Mouse (Mus musculus) bone marrow macrophage, adult 2 months (primary cell): ENCODE measurements around the gene Xntrpc. TPM values are rescaled to one million over a fixed set of nuclear protein-coding genes. Genes with fewer than 3 reads are reported as not detected.
"Not testable (repeated sequence)": the region's sequence is repeated elsewhere in the genome, so short reads cannot be mapped to it uniquely, and the experiment has no call there.

Source experiments
- H3K27ac ChIP-seq: 2 replicates; pipeline ENCODE4 v1.5.1; 2012; ENCODE audit warnings: low read depth, low read length; ENCODE audit not compliant: insufficient read depth
- H3K4me1 ChIP-seq: 2 replicates; pipeline ENCODE4 v1.6.1; 2012; ENCODE audit warnings: low read length; ENCODE audit not compliant: control insufficient read depth, insufficient read depth
- H3K4me3 ChIP-seq: 2 replicates; pipeline ENCODE4 v1.5.1; 2012; ENCODE audit warnings: mild to moderate bottlenecking, low read length, moderate library complexity; ENCODE audit not compliant: insufficient read depth
- CTCF ChIP-seq: IDR thresholded peaks from 2 replicates; pipeline ENCODE4 v1.5.1; 2012; ENCODE audit warnings: low read depth, mild to moderate bottlenecking, low read length, moderate library complexity
- POLR2A ChIP-seq: IDR thresholded peaks from 2 replicates; pipeline ENCODE4 v1.6.1; 2012; ENCODE audit warnings: mild to moderate bottlenecking, low read depth, low read length, borderline replicate concordance
- polyA plus RNA-seq: library from polyadenylated mRNA; stranded (reverse); fragments of >200 nt; gene quantifications from 2 replicates; pipeline ENCODE4 v1.2.4, GENCODE M21; 2012; ENCODE audit not compliant: missing spikeins, insufficient read depth, insufficient read length

Xntrpc gene
- polyA plus RNA-seq, 1 experiment, result 0.23 TPM

DNA sequence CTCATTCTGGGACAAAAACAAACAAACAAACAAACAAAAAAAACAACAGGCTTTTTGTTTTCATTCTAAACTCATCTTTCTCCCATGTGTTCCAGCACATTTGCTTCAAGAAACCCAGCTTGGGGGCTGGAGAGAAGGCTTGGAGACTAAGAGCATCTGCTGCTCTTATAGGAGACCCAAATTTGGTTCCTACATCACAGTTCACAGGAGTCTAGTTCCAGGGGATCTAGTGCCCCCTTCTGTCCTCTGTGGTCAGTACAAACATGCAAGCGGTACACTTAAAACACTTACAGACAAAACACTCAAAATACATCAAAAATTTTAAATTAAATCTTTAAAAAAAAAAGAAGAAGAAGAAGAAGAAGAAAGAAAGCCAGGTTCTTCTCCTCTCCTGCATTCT lies 30.6 kb upstream of the Xntrpc start:
- Histone ChIP-seq H3K4me1 (peaks cover 27% of the 10 kb centered on the region), H3K27ac (no peak overlapping the region), H3K4me3 (no peak overlapping the region)
- TF ChIP-seq POLR2A, result no peak
- TF ChIP-seq CTCF, result no peak

DNA sequence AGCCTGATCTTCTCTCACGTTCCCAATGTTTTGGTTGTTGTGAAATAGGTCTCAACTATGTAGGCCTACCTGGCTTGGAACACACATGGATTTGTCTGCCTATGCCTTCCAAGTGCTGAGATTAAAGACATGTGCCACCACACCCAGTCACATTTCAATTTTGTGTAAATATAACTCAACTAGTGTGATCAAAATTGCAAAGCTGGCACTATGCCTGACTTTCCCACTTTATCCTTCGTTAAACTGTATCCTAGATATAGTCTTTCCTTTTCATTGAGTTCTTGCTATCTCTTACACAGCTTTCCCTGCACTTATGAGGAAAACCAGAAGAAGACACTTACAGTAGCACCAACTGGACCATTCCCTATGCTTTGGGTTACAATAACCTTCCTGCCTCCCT lies 30.0 kb upstream of the Xntrpc start:
- no peak overlapping the region for H3K27ac ChIP-seq
- no peak for TF ChIP-seq CTCF
- no peak overlapping the region for H3K4me3 ChIP-seq
- H3K4me1 ChIP-seq, result peaks cover 24% of the 10 kb centered on the region

DNA sequence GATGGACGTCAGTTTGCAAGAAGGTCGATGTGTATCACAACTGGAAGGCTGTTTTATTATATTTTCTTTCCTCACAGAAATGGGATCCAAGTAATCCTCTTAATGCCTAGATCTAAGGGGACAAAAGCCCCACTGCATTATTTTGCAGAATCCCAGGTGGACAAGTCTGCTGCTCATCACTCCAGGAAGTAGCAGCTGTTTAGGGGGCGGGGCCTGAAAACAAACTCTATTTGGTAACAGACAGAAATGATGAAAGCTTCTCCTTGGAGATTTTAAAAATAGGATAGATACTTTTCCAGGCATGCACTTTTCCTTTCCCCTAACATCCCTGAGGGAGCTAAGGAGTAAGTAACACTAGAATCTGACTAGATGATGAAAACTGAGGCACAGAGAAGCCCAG lies 28.2 kb upstream of the Xntrpc start:
- Histone ChIP-seq H3K27ac (no peak overlapping the region), H3K4me1 (peaks cover 13% of the 10 kb centered on the region), H3K4me3 (no peak overlapping the region)
- TF ChIP-seq POLR2A (no peak), CTCF (no peak)

DNA sequence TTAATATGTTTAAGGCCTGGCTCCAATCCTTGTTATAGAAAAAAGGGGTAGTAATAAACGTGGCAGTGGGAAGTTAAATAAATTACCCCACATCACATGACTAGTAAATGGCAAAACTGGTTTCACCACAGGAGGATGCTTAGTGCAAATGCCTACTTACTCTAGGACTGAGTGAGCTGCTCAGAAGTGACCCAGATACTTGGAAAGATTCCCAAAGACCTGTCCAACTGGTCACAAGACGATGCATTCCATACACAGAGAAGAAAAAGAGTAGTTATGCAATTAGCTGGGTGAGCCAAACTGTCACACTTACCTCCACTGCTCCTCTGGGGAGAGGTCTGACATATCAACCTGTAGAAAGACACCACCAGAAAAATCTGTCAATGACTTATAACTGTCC lies 23.2 kb upstream of the Xntrpc start:
- Histone ChIP-seq H3K4me1 (peaks cover 20% of the 10 kb centered on the region), H3K27ac (0 out of 2 replicates have a peak overlapping the region, but pooled peaks have one; percentile 14), H3K4me3 (no peak overlapping the region)
- TF ChIP-seq CTCF, result no peak
- TF ChIP-seq POLR2A, result no peak

DNA sequence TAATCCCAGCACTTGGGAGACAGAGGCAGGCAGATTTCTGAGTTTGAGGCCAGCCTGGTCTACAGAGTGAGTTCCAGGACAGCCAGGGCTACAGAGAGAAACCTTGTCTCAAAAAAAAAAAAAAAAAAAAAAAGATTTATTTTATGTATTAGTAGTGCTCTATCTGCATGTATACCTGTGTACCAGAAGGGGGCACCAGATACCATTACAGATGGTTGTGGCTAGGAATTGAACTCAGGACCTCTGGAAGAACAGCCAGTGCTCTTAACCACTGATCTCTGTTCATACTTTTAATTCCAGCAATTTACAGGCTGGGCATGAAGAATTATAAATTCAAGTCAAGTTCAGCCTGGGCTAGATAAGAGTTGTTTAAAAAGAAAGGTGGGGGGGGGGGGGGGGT lies 17.0 kb upstream of the Xntrpc start:
- not testable (repeated sequence) for H3K27ac ChIP-seq, H3K4me3 ChIP-seq, H3K4me1 ChIP-seq

DNA sequence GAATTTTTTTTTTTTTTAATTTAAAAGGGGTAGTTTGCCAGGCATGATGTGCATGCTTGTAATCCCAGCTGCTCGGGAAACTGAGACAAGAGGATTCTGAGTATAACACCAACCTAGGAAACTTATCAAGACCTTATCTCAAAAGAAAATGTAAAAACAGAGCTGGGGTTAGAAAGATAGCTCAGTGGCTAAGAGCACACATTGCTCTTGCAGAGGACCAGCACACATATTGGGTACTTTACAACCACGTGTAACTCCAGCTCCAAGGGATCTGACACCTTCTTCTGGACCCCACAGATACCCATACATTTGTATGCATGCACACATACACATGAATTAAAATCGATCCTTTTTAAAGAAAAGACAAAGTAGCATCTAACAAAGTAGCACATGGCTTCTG lies 4.2 kb upstream of the Xntrpc start:
- H3K4me1 ChIP-seq, result peaks cover 8% of the 10 kb centered on the region
- H3K4me3 ChIP-seq, result no peak overlapping the region
- H3K27ac ChIP-seq, result no peak overlapping the region
- TF ChIP-seq POLR2A, result no peak
- TF ChIP-seq CTCF, result no peak

DNA sequence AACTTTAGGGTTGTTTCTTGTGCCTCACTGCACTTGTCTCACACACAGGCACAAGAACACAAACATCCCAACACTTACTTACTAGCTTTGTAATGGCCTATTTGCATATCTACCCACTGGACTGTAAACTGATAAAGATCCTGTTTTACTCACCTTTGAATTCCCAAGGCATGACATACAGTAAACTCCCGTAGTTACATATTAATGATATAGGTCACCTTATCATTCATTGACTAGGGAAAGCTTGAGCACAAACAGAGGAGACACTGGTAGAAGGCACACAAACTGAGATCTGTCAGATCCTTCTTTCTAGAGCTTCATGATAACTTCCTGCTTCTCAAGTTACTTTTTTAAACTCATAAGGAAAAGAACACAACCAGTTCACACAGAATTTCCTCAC lies 3.3 kb upstream of the Xntrpc start:
- peaks cover 12% of the 10 kb centered on the region for H3K4me1 ChIP-seq
- no peak overlapping the region for H3K4me3 ChIP-seq
- no peak overlapping the region for H3K27ac ChIP-seq
- TF ChIP-seq CTCF (no peak), POLR2A (no peak)

DNA sequence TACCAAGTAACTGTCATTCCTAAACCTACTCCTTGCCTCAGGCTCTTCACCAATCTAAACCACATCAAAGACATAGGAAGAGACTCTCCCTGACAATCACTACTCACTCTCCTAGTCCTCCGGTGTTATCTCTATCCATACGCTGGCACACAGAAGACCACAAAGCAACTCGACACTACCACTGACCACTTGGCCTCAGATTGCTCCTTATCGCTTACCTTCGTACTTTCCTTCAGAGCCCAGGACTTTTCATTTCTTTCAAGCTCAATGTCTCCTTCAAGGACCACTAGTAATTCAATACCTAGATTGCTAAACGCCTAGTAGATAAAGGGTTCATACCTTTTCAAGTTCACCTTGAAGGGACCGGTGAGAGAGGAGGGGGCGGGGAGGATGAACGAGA lies 1.6 kb upstream of the Xntrpc start:
- TF ChIP-seq POLR2A, result no peak
- TF ChIP-seq CTCF, result no peak
- peaks cover 12% of the 10 kb centered on the region for H3K4me1 ChIP-seq
- peak overlapping the region; percentile 90; the same call in 1 of the 2 replicates for H3K4me3 ChIP-seq
- H3K27ac ChIP-seq, result no peak overlapping the region

DNA sequence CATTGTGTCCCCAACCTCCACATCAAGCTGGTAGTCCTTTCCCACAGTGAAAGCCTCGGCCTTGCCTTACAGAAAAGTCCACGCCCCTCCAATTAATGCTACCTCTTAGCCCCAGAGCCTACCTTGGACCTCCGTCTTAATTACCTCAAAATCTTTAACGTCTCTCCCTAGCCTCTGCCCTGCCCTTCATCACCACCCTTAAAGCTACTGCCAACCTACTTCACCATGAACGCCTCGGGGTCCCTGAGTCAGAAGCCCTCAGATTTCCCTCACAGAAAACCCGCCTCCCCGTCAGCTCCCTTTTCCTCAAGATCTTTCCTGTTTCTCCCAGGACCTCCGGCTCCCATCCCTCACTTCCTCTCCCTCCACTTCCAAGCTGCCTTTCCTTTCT lies 863 bp upstream of the Xntrpc start:
- H3K4me1 ChIP-seq, result peaks cover 12% of the 10 kb centered on the region
- no peak overlapping the region; the same call in 1 of the 2 replicates for H3K27ac ChIP-seq
- TF ChIP-seq CTCF (no peak), POLR2A (0 out of 2 replicates have a peak, but pooled peaks have one; percentile 33)
- H3K4me3 ChIP-seq, result peak overlapping the region; percentile 90

DNA sequence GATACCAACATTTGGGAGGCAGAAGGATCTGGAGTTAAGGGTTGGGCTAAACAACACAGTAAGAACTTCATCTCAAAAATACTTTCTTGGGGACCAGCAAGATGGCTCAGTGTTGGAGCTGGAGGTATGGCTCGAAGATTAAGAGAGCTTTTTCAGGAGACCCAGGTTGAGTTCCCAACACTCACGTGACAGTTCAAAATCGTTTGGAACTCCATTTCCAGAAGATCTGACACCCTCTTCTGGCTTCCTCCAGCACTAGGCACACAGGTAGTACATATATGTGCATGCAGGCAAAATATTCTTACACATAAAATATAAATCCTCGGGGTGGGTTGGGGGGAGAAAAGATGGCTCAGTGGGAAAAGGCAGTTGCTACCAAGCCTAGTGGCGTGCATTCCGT lies 850 bp downstream of the Xntrpc start:
- Histone ChIP-seq H3K4me1 (peaks cover 12% of the 10 kb centered on the region), H3K27ac (no peak overlapping the region), H3K4me3 (peak overlapping the region; percentile 90)
- no peak for TF ChIP-seq POLR2A
- TF ChIP-seq CTCF, result no peak

DNA sequence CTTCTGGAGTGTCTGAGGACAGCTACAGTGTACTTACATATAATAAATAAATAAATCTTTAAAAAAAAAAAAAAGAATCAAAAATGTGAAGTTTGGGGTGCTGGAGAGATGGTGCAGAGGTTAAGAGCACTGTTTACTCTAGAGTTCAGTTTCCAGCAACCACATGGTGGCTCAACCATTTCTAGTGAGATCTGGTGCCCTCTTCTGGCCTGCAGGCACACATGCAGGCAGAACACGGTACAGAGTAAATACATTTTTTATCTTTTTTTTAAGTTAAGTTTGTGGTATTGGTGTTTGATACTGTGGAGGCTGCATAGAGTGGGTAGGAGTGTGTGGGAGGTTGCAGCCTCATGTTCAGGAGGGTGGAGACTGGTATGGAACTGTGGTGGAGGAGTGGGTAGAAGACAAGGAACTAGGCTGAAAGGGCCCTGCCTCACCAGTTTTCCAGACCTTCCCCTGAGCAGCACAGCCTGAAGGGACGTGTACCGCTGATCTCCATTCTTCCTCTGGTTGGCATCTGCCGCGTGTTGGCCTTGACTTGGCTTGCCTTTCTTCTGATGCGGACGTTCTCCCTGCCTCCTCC lies 11.3 kb downstream of the Xntrpc start:
- no peak overlapping the region for H3K4me3 ChIP-seq
- no peak overlapping the region for H3K27ac ChIP-seq
- no peaks in the 10 kb centered on the region for H3K4me1 ChIP-seq
- TF ChIP-seq CTCF, result peak; percentile 52
- no peak for TF ChIP-seq POLR2A
